Mouse (Mus musculus) liver, embryonic 11.5 days (tissue): ENCODE data around the gene Id2. TPM values are rescaled to one million over a fixed set of nuclear protein-coding genes. Genes with fewer than 3 reads are reported as not detected.
A peak's percentile ranks its signal among the peaks of the same experiment; 100 is the strongest.

Source experiments
- ATAC-seq: fragments of 200-750 bp; cut with Nextera tagmentation; replicated peaks from 2 replicates; pipeline ENCODE4 v1.8.0; 2017; ENCODE audit warnings: moderate number of reproducible peaks, mild to moderate bottlenecking, moderate TSS enrichment, moderate library complexity; ENCODE audit not compliant: low FRiP score
- DNase-seq: peaks from one replicate; pipeline ENCODE4 v3.0.0-alpha.2; 2017; ENCODE audit warnings: low spot score
- H3K27ac ChIP-seq: fragments of 300-500 bp; sonication (generic); 2 replicates; pipeline ENCODE4 v1.5.1; 2014; ENCODE audit warnings: mild to moderate bottlenecking, low read depth, low read length, control low read depth
- H3K27me3 ChIP-seq: fragments of 300-500 bp; sonication (generic); replicated peaks from 2 replicates; pipeline ENCODE4 v1.6.1; 2014; ENCODE audit warnings: low read length, mixed read lengths; ENCODE audit not compliant: control insufficient read depth, insufficient read depth
- H3K36me3 ChIP-seq: fragments of 300-500 bp; sonication (generic); 2 replicates; pipeline ENCODE4 v1.6.1; 2014; ENCODE audit warnings: mild to moderate bottlenecking, low read length, moderate library complexity, mixed read lengths; ENCODE audit not compliant: control insufficient read depth, insufficient read depth
- H3K4me1 ChIP-seq: fragments of 300-500 bp; sonication (generic); replicated peaks from 2 replicates; pipeline ENCODE4 v1.6.1; 2014; ENCODE audit warnings: low read length, mixed read lengths; ENCODE audit not compliant: control insufficient read depth, insufficient read depth
- H3K4me2 ChIP-seq: fragments of 300-500 bp; sonication (generic); 2 replicates; pipeline ENCODE4 v1.6.1; 2014; ENCODE audit warnings: mild to moderate bottlenecking, control low read depth, moderate library complexity
- H3K4me3 ChIP-seq: fragments of 300-500 bp; sonication (generic); 2 replicates; pipeline ENCODE4 v1.5.1; 2014; ENCODE audit warnings: low read depth, low read length, control low read depth
- H3K9ac ChIP-seq: fragments of 300-500 bp; sonication (generic); 2 replicates; pipeline ENCODE4 v1.6.1; 2014; ENCODE audit warnings: low read depth, low read length, control low read depth
- H3K9me3 ChIP-seq: fragments of 300-500 bp; sonication (generic); 2 replicates; pipeline ENCODE4 v1.6.1; 2016; ENCODE audit warnings: low read length, inconsistent platforms, mixed read lengths; ENCODE audit not compliant: control insufficient read depth
- WGBS: fragments of 180-500 bp; shearing (Covaris S2); extraction: QIAGEN DNeasy Blood & Tissue Kit; methylation state at CpG from one replicate; pipeline ENCODE4 v1.1.7; 2014; 5-methylcytosine and 5-hydroxymethylcytosine counted together
- polyA plus RNA-seq: library from polyadenylated mRNA; unstranded; fragments of >200 nt; fragmentation: Nextera tagmentation; extraction: Ambion mirVana; gene quantifications from 2 replicates; pipeline ENCODE4 v1.2.1, GENCODE M21; 2014

Gene Id2
- polyA plus RNA-seq, 1 experiment from 2014 or later = 228 TPM

DNA sequence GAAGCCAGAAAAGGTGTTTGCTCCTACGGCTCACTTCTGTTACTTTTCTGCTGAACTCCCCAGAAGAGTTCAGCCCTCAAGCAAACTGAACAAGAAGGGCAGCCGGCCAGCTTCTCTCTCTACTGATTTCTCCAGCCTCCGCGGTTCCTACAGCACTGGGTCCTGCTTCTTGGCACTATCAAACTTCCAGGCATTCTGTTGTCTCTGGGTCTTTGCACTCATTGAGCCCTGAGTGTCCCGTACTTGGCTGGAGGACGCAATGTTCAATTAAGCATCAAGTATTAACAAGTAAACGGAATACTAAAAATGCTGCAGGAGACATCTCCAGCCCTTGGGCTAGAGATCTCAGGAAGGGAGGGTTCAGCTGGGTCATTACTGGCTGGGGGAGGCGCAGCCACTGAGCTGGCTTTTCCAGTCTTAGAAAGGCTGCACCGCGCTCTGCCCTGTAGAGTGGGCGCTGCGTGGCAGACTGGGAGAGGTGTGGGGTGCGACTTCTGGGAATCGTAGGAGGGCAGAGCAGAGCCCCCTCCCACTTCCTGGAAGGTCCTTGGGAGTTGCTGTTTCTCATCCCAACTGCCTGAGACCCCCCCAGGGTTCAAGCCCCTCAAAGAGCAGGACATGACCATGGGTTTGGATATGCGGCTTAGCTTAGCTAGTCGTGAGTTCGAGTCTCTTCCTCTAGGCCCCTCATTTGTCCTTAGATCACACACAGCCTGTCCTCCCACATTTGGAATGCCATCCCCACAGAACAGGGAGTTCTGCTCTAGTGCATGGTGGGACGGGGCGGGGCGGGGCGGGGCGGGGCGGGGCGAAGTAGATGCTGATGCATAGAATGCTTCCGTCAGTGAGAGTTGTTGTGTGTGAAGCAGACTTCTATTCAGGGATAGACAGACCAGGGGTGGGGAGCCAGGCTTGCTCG lies 13.4 kb downstream of the Id2 start:
- ATAC-seq (no peak), DNase-seq (no peak)
- Histone ChIP-seq H3K27me3 (no peaks in the 10 kb centered on the region), H3K4me1 (no peaks in the 10 kb centered on the region), H3K27ac (no peak overlapping the region), H3K9me3 (no peaks in the 10 kb centered on the region), H3K36me3 (no peaks in the 10 kb centered on the region), H3K9ac (no peak overlapping the region), H3K4me2 (peak overlapping the region; percentile 12; the same call in 1 of the 2 replicates), H3K4me3 (no peak overlapping the region)
- 36% methylated on average over 26 of the region's 26 CpGs for WGBS

DNA sequence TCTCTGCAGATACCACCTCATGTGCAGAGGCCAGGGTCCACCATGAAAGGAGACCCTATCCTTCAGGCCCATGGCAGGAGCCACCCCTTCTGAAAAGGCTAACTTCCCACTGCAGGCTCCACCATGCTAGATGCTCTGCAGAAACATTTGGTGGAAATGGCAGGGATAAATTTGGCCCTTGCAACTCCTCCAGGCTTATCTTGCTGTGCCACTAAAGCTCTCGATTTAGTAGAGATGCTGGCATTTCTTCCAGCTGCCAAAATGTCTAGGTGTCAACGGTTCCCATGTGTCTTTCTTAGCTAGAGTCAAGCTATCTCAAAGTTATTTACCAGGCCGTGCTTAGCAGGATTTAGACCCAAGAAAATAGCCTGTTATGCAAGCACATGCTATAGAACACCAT lies 22.6 kb downstream of the Id2 start:
- no peak overlapping the region for H3K9ac ChIP-seq
- DNase-seq (no peak), ATAC-seq (no peak)
- H3K4me2 ChIP-seq = no peak overlapping the region
- H3K27me3 ChIP-seq = no peaks in the 10 kb centered on the region
- H3K36me3 ChIP-seq = no peaks in the 10 kb centered on the region
- H3K9me3 ChIP-seq = no peaks in the 10 kb centered on the region
- no peaks in the 10 kb centered on the region for H3K4me1 ChIP-seq
- no peak overlapping the region for H3K4me3 ChIP-seq
- 69% methylated on average over 3 of the region's 3 CpGs for WGBS
- no peak overlapping the region for H3K27ac ChIP-seq

DNA sequence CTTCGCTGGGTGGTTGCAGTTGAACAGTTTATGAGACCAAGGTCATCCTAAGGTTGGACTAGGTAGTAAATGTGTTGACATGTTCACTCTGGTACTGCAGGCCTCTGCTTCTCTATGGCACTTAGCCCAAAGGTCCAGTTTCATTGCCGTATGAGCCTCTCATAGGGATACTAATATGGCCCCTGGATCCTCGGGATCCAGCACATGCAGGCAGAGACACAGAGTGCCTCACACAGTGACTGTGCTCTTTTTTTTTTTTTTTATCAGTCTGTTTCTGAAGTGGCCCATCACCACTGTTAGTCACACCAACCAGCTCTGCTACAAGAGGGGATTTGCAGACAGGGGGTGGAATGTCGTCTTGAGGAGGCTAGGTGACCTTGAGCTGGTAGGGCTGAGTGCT lies 23.6 kb downstream of the Id2 start:
- DNase-seq (no peak), ATAC-seq (no peak)
- no peak overlapping the region for H3K9ac ChIP-seq
- no peak overlapping the region for H3K27ac ChIP-seq
- H3K27me3 ChIP-seq = no peaks in the 10 kb centered on the region
- no peak overlapping the region for H3K4me3 ChIP-seq
- no peaks in the 10 kb centered on the region for H3K4me1 ChIP-seq
- WGBS = 76% methylated on average over 4 of the region's 4 CpGs
- H3K9me3 ChIP-seq = no peaks in the 10 kb centered on the region
- no peak overlapping the region for H3K4me2 ChIP-seq
- no peaks in the 10 kb centered on the region for H3K36me3 ChIP-seq

DNA sequence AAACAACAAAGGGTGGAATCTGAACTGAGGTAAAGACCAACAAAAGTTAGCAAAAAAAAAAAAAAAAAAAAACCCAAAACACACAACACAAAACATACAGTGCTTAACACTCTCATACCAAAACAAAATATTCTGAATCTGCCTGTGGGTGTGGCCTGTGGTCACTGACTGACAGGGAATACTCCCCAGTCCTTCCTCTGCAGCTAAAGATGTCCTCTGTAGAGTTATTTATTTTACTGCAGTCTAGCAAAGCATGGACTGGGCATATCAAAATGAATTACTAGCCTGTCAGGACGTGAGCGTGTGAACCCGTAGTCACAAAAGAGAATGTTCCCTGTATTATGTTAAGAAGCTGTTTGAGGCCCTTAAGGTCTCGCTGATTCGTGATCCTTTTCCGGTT lies 34.7 kb downstream of the Id2 start:
- Histone ChIP-seq H3K4me1 (no peaks in the 10 kb centered on the region), H3K27ac (no peak overlapping the region), H3K27me3 (no peaks in the 10 kb centered on the region), H3K9ac (no peak overlapping the region), H3K4me3 (no peak overlapping the region), H3K9me3 (no peaks in the 10 kb centered on the region), H3K36me3 (peaks cover 6% of the 10 kb centered on the region), H3K4me2 (no peak overlapping the region)
- DNase-seq (no peak), ATAC-seq (no peak)
- WGBS = 85% methylated on average over 6 of the region's 6 CpGs

DNA sequence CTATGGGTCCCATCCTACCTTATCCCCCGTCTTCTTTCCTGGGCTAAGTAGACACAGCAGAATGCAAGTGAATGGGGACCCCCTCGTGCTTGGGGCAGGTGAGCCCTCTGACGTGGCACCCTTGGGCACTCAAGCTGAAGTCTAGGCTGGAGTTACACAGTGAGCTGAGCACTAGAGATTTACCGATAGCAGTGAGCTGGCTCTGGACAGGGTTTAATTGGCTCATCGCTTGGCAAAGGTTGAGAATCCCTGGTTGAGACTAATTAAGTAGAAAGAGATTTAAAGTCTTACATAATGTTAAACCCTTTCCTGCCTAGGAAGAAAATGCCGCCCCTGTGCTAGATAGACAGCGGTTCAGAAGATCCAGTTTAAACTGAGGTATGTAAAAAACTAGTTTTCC lies 36.0 kb downstream of the Id2 start:
- Histone ChIP-seq H3K4me2 (no peak overlapping the region), H3K9me3 (no peaks in the 10 kb centered on the region), H3K4me1 (no peaks in the 10 kb centered on the region), H3K27ac (no peak overlapping the region), H3K27me3 (no peaks in the 10 kb centered on the region), H3K4me3 (no peak overlapping the region), H3K9ac (no peak overlapping the region), H3K36me3 (peaks cover 6% of the 10 kb centered on the region)
- no peak for ATAC-seq
- 87% methylated on average over 7 of the region's 7 CpGs for WGBS
- no peak for DNase-seq

DNA sequence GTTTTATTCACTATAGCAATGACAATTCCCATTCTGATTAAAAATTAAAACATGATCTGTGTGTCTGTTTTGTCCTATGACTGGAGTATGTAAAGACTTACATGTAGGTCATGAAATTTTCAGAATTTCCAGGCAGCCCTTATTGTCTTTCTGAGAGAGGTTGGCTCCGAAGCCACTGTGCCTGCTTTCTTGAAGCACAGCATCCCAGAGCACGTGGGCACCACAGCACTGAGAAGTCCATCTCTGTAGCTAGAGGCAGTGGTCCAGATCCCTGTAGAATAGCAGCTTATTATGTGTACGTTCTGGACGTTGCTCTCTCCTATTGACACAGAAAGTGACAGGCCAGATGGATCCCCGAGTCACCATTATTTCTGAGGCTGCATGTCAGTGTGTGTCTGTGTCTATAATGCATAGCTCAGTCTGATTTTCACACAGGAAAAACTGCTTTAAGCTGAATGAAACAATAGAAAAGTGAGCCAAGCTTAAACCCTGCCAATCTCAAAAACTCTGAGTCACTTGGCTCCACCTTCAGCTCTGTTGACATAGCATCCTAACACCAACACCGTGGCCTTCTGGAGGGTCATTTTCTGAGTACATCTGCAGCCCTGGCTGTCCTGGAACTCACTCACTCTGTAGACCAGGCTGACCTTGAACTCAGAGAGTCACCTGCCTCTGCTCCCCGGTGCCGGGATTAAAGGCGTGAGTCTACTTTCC lies 37.3 kb downstream of the Id2 start:
- H3K9ac ChIP-seq = no peak overlapping the region
- 83% methylated on average over 9 of the region's 9 CpGs for WGBS

DNA sequence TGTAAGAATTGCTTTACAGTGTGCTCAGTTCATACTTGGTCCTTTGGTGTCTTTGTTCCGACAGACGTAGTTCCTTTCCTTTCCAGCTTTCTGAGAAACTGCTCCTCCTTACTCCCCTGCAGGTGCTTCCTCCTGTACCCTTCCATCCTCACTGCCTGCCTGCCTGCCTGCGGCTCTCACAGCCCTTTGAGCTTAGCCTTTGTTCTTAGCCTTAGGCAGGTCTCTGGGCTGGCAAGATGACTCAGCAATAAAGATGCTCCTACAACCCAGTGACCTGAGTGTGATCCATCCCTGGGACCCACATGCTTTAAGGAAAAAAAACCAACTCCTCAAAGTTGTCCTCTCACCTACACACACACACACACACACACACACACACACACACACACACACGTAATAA lies 42.0 kb downstream of the Id2 start:
- no peak overlapping the region for H3K4me3 ChIP-seq
- H3K36me3 ChIP-seq = peaks cover 21% of the 10 kb centered on the region
- H3K27me3 ChIP-seq = no peaks in the 10 kb centered on the region
- H3K9me3 ChIP-seq = no peaks in the 10 kb centered on the region
- ATAC-seq (no peak), DNase-seq (no peak)
- H3K4me1 ChIP-seq = no peaks in the 10 kb centered on the region
- H3K4me2 ChIP-seq = no peak overlapping the region
- no peak overlapping the region for H3K9ac ChIP-seq
- 71% methylated on average over 4 of the region's 4 CpGs for WGBS
- no peak overlapping the region for H3K27ac ChIP-seq

More for the DNA sequence above, 37.3 kb downstream of the Id2 start:
- H3K9me3 ChIP-seq = no peaks in the 10 kb centered on the region
- peaks cover 6% of the 10 kb centered on the region for H3K36me3 ChIP-seq
- H3K27me3 ChIP-seq = no peaks in the 10 kb centered on the region
- H3K4me1 ChIP-seq = no peaks in the 10 kb centered on the region
- H3K4me2 ChIP-seq = no peak overlapping the region
- H3K4me3 ChIP-seq = no peak overlapping the region
- H3K27ac ChIP-seq = no peak overlapping the region
- ATAC-seq (no peak), DNase-seq (no peak)

DNA sequence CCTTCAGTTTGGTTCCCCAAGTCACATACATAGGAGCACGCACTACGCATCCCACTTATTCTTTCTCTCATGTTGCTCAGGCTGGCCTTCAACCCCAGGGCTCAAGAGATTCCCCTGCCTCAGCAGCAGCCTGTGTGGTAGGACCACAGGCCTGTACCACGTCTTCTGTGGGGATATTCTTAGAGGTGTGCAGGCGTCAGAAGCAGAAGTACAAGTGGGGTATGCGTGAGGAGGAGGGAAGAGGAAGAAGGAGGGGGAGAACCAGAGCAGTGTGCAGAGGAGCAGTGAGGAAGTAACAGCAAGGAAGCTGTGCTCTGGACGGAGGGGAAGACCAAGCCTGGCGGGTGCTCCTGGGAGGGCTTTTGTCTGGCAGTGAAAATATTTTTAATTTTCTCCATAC lies 42.4 kb downstream of the Id2 start:
- 70% methylated on average over 7 of the region's 7 CpGs for WGBS
- no peaks in the 10 kb centered on the region for H3K9me3 ChIP-seq
- no peak overlapping the region for H3K4me2 ChIP-seq
- no peak overlapping the region for H3K27ac ChIP-seq
- peaks cover 21% of the 10 kb centered on the region for H3K36me3 ChIP-seq
- H3K4me3 ChIP-seq = no peak overlapping the region
- ATAC-seq (no peak), DNase-seq (no peak)
- H3K27me3 ChIP-seq = no peaks in the 10 kb centered on the region
- H3K4me1 ChIP-seq = no peaks in the 10 kb centered on the region
- H3K9ac ChIP-seq = no peak overlapping the region
